Mouse (Mus musculus) heart, adult 11 months (tissue): ENCODE measurements around the gene Ipo8.
A peak's percentile ranks its signal among the peaks of the same experiment; 100 is the strongest.

Experiments
- DNase-seq: peaks from one replicate; pipeline ENCODE4 v3.0.0; 2022

The Ipo8 gene

DNA sequence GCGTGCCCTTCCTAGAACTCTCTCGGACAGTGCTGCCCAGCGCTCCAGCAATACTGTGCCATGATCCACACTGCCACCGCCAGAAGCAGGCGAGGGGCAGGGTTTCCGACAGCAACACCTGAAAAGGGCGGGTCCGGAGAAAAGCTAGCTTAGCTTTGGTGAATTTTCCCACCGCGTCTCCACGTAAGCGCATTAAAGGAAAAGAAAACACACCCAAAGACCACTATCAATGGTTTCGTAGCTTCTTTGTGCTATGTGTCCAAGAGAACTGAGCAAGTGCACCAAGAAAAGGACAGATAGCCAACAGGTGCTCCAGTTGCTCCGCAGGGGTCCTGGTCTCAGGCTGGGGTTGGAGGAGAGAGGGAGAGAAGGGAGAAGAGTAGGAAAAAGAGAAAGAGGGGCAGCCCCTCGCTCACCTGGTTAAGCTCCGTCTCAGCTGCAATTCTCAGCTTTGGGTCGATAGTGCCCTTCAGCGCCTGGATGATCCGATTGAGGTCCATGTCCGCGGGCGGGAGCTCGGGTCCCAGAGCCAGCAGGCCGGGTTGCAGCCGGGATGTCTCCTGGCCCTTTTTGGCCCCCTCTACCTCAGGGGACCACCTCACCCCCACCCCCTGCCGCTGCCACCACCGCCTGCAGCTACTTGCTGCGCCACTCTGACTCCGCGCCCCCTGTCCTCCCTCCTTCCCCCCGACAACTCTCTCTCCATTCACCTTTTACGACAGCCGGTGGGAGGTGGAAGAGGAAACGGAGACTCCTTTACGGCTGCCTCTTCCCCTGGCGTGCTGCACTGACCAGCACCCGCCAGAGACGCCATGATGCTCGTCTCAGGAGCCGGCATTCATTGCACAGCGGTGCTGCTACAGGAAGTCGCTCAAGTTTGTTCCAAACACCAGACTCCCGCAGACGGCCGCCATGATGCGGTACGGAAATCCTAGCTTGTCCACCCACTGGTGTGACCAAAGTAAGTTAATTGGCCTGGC, at the start of gene Ipo8:
Gene Ipo8 (minus strand): TSS at position 720 of the 980 bp plus-strand sequence.
- peak; percentile 100 for DNase-seq

- DNase-seq: no peak
Measured at GRCm38 (mm10) chr6:148873911-148874310, 42.6 kb upstream of the Ipo8 start.

GRCm38 (mm10) chr6:148845629-148846028, 14.4 kb upstream of the Ipo8 start:
- DNase-seq: no peak

DNA sequence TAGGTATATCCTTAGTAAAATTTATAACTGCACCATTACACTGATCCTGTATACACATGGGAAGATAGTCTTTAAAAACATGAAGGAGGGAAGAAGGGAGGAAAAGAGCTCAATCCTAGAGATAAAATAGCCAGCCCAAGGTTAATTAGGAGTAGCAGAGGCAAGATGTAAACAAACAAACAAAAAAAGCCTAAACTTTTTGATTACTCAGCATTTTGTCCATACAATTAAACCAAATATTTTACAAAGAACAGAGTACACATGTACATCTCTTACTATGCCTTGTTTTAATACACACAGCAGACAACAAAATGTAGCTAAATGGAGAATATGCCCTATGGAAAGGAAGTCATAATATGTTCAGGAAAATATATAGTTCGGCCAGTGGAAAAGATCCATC, 10.5 kb upstream of the Ipo8 start:
- no peak for DNase-seq

DNA sequence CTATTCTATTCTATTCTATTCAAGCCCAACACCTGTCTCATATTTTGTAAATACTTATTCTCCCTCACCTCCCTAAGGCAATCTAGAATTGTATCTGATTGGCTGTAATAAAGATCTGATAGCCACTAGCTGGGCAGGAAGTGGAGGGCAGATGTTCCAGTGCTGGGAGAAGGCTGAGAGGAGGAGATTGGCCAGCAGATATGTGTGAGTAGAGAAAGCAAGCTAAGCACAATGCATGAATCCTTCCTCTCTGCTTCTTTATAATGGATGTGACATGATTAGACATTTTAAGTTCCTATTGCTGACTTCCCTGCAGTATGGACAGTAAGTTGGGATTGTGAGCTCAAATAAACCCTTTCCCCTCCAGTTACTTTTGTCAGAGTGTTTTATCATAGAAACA, 7.2 kb upstream of the Ipo8 start:
- DNase-seq: no peak

DNA sequence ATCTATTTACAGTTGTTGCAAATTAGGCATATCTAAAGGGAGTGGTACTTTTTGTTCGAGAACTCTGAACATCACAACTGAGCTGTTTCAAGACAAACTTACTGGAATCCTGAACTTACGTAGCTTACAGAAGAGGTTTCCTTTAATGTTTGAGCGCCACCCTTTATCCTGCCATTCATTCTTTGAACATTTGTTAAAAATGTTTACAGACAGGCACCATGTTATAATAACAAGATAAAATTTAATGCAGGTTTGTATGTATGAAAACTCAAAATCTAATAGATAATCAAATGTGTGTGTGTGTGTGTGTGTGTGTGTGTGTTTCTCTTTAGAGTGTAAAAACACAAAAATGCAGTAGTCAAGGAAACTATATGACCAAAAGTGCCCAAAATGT, 458 bp upstream of the Ipo8 start:
- no peak for DNase-seq

DNA sequence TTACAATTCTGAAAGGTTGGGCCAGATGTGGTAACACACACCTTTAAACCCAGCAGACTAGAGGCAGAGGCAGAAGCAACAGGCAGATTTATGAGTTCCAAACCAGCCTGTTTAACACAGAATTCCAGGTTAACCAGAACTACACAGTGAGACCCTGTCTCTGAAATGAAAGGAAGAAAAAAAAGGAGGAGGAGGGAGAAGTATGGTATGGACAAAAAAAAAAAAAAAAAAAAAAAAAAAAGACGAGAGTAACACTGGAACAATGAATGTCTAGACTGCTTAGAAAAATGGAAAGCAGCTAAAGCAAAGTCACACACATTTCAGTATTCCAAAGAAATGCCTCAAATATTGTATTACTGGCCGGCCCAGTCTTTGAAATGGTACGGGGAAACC, 916 bp downstream of the Ipo8 start:
- DNase-seq: no peak

DNA sequence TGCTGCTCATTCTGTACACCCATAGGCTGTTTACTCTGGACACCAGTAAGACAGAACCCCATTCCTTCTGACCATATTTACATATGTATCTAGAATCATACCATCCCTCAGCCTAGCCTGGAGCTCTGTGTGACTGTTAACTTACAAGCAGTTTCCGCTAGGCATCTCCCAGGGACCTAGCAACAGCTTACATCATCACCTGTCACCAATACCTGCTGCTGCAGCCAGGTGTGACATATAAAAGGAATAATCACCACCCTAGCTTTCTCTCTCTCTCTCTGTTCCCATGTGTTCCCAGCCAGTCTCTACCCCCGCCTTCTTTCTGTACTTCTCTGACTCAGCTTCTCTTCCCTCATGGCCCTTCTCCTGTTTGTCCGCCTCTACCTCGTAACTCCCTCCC, 5.1 kb downstream of the Ipo8 start:
- no peak for DNase-seq

DNA sequence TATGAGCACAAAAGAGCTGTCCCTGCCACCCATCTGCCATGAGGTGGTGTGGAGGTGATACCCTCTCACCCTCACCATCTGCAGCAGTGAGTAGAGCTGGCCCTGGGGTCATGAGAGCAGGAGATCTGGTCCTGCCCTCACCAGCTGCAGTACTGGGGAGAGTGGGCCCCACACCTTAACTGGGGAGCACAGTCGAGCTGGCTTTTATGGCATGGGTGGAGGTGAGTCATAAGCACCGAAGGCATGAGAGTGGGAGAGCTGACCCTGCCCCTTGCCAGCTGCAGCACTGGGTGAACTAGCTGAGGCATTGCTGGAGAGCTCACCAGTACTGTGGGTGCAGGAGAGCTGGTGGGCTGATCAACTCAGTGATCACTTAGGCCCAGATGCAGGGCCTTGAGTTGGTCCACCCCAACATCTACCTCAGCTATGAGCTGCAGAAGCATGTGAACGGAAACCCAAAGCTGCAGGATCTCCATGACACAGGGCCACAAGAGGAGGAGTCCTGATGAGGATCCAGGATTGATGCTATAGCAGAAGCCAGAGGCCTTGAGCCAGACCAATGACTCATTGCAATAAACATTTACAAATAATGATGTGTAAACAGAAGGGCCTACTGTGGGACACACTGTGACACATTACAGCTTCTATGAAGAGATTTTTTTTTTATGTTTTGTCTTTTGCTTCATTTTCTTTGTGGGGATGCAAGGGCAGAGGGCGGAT, 12.5 kb downstream of the Ipo8 start:
- DNase-seq: peak; percentile 86

- DNase-seq: no peak
Measured at GRCm38 (mm10) chr6:148816751-148817150, 14.5 kb downstream of the Ipo8 start.

DNA sequence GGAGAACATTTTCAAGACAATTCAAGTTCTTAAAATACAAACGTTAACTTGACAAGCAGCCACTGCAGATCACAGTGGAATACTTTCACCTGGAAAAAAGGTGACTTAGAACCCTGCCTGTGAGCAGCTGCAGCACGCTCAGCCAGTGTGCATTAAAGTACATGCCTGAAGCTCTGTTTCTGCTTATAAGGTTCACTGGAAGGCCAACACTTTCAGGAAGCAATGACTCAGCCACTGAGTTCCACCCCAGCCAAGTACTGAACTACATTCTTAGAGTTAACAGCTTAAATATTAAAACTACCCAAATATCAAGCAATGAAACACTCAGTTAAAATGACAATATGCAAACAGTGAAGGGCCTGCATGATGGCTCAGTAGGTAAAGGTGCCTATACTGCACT, 20.1 kb downstream of the Ipo8 start:
- DNase-seq: no peak

DNA sequence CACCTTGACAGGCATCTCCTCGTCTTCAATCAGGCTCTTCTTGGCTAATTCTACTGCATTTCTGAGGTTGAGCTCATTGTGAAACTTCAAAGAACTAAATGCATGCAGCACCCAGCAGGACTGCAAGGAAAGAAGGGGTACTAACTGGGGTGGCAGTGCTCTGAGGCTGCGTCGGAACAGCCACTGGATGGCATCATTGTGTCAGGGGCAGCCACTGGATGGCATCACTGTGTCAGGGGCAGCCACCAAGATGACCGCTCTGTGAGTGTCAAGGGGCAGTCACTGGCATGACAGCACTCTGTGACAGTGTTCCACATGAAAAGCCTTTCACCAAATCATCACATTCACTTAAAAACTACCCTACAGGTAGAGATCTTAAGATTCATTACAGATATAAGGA, 31.5 kb downstream of the Ipo8 start:
- no peak for DNase-seq

GRCm38 (mm10) chr6:148795145-148795544, 36.1 kb downstream of the Ipo8 start:
- DNase-seq: peak; percentile 61

DNA sequence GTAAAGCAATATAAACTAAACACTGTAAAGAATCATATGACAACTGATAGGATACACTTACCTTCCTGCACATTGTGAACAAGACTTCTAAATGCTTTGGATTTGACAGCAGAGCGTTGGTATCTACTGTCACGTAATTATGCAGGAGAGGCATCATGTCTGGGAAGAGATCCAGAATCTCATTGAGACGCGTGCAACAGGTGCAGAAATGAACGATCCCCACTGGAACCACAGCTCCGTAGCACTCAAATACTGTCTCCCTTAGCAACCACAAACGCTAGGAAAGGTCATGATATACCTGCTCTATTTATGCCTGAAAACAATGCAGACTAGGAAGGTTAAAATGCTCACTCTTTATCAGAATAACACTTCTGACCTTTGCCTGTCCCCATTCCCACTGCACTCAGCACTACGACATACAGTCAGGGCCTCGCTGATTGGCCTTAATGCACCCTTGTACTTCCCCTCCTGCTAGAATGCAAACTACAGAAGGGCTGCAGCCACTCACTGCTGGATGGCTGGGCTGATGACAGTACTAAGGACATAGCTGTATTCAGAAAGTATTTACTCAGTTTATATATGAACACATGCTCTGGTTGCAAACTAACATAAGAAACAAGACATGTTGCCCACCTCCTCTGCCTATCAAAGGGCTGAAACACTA, 42.1 kb downstream of the Ipo8 start:
- peak; percentile 61 for DNase-seq

- peak; percentile 17 for DNase-seq
Measured at GRCm38 (mm10) chr6:148786186-148786585, 45.1 kb downstream of the Ipo8 start.

- DNase-seq: peak; percentile 64
Measured at GRCm38 (mm10) chr6:148784418-148784817, 46.8 kb downstream of the Ipo8 start.

GRCm38 (mm10) chr6:148776236-148776635, 55.0 kb downstream of the Ipo8 start:
- no peak for DNase-seq

- DNase-seq: peak; percentile 69
Measured at GRCm38 (mm10) chr6:148771423-148771822, 59.8 kb downstream of the Ipo8 start.

GRCm38 (mm10) chr6:148768419-148768818, 62.8 kb downstream of the Ipo8 start:
- peak; percentile 88 for DNase-seq

DNA sequence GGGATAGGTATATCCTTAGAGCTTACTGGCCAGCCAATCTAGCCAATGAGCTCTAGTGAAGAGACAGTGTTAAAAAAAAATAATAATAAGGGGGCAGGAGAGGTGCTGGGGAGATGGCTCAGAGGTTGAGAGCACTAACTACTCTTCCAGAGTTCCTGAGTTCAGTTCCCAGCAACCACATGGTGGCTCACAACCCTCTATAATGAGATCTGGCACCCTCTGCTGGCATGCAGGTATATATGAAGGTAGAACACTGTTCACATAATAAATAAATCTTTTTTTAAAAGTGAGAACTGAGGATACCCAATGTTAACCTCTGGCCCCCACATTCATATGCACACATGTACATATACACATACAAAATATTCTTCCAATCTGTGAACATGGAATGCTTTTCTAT, 64.0 kb downstream of the Ipo8 start:
- DNase-seq: no peak

DNA sequence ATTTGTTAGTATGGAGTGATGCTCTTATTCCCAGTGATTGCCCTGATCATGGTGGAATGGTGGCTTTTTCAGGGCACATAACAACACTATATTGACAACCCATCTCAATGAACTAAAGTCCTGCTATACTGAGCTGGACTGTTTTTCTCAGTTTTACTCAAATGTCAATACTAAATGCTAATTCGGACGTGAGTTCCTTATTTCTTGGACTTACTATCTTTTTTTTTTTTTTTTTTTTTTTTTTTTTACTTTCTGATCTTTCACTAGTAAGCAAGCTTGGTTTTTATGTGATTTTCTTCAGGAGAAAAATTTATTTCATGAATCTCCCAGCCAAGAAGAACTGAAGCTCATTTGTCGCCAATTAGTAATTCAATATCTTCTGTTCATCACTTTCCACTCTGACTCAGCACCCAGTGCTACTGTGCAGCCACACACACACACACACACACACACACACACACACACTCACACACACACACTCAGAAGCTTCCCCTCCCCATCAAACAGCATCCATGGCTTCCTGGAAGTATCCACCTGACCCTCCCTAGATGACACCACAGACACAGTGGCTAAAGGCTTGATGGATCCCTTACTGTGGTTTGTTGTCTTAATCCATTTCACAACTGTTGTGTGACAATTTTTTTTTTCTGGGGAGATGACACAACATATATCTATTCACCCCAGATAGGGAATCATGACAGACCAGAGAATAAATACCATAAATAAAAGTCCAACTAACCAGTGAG, 69.1 kb downstream of the Ipo8 start:
- no peak for DNase-seq

DNA sequence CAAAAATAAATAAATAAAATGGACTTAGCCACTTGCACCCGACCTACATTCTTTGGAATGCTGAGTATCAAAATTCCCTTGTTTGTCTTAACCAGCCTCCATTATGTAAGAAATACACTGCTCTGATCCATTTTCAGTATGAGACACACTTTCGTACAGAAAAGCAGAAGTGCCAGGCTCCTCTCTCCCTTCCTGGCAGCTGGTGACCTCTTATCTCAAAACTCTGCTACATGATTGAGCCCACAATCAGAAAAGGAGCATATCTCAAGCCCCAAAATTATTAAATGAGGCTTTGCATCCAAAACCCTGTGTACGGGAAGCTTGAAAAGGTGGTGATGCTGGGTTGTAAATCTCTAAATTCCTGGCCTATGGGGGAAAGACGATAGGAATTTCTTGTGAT, 69.8 kb downstream of the Ipo8 start:
- DNase-seq: no peak

DNA sequence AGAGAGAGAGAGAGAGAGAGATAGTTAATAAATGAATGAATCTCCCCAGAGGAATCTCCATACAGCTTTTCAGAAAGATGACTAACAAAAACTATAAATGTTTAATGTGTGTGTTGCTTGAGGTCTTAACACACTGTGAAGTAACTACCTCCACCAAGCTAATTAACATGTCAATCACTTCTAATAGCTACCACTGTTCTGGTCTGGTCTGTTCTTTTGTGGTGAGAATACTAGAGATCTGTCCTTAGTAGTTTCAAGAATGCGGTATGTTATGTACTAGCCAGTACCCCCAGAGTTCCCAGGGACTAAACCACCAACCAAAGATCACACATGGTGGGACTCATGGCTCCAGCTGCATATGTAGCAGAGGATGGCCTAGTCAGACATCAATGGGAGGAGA, 74.7 kb downstream of the Ipo8 start:
- DNase-seq: no peak
